Comparison of ENCODE assay signal across 16 mouse cellular contexts in genomic region chr12:75290524-75290923, GRCm38 (mm10).
"Had no signal": no experiment of that assay in that cellular context is flagged by ENCODE, and none has a peak within 500 bp of the region (broad histone marks: within the 10 kb centered on the region; RNA-seq: fewer than 3 reads in every experiment).

No protein-coding gene starts in this region.

- H3K9me3 ChIP-seq: limb, embryonic 10.5 days; liver, embryonic 15.5 days; megakaryocyte, embryonic 14.5 days; midbrain, embryonic 15.5 days; neural tube, embryonic 13.5 days had no signal

- H3K4me1 ChIP-seq: liver, embryonic 15.5 days; midbrain, embryonic 15.5 days; neural tube, embryonic 13.5 days had no signal

- H3K36me3 ChIP-seq: limb, embryonic 10.5 days; liver, embryonic 15.5 days; midbrain, embryonic 15.5 days; neural tube, embryonic 13.5 days had no signal

- DNase-seq: kidney, adult 8-10 months; kidney, postnatal 25 days; layer of hippocampus, adult 9-11 months; lung, adult 2 months; lung, postnatal 10 days; thymus, adult 18-20 months; thymus, postnatal 36 days had no signal

- H3K27ac ChIP-seq: limb, embryonic 10.5 days; liver, embryonic 15.5 days; macrophage; midbrain, embryonic 15.5 days; neural tube, embryonic 13.5 days; stomach, postnatal 0 days had no signal

- H3K4me3 ChIP-seq: limb, embryonic 10.5 days; liver, embryonic 15.5 days; megakaryocyte, embryonic 14.5 days; midbrain, embryonic 15.5 days; neural tube, embryonic 13.5 days had no signal

- H3K27me3 ChIP-seq: liver, embryonic 15.5 days; megakaryocyte, embryonic 14.5 days; midbrain, embryonic 15.5 days; neural tube, embryonic 13.5 days had no signal

- H3K4me2 ChIP-seq: liver, embryonic 11.5 days; liver, embryonic 15.5 days; midbrain, embryonic 11.5 days; midbrain, embryonic 15.5 days; neural tube, embryonic 13.5 days had no signal

- H3K9ac ChIP-seq: liver, embryonic 15.5 days; midbrain, embryonic 15.5 days; neural tube, embryonic 13.5 days had no signal

- ATAC-seq: midbrain, embryonic 15.5 days had no signal
